Mouse (Mus musculus) thymus, postnatal 0 days (tissue): ENCODE results near the gene Rab3gap2. TPM values are rescaled to one million over a fixed set of nuclear protein-coding genes. Genes with fewer than 3 reads are reported as not detected.

ENCODE experiments used
- DNase-seq: peaks from one replicate; pipeline ENCODE4 v3.0.0-alpha.2; 2015; ENCODE audit warnings: low spot score
- polyA plus RNA-seq: library from polyadenylated mRNA; unstranded; fragments of >200 nt; fragmentation: Nextera tagmentation; extraction: Ambion mirVana; gene quantifications from 2 replicates; pipeline ENCODE4 v1.2.1, GENCODE M21; 2015

Gene Rab3gap2
- polyA plus RNA-seq, 1 experiment from 2014 or later: 16.8 TPM

GRCm38 (mm10) chr1:185217966-185218365, 14.0 kb downstream of the Rab3gap2 start:
- no peak for DNase-seq

- no peak for DNase-seq
Measured at GRCm38 (mm10) chr1:185226889-185227288, 23.0 kb downstream of the Rab3gap2 start.

- DNase-seq: no peak
Measured at GRCm38 (mm10) chr1:185227766-185228165, 23.8 kb downstream of the Rab3gap2 start.

- DNase-seq: no peak
Measured at GRCm38 (mm10) chr1:185229406-185230201, 25.7 kb downstream of the Rab3gap2 start.

GRCm38 (mm10) chr1:185235837-185236236, 31.9 kb downstream of the Rab3gap2 start:
- no peak for DNase-seq

- no peak for DNase-seq
Measured at GRCm38 (mm10) chr1:185236530-185236929, 32.6 kb downstream of the Rab3gap2 start.

- DNase-seq: no peak
Measured at GRCm38 (mm10) chr1:185243013-185243412, 39.1 kb downstream of the Rab3gap2 start.

- no peak for DNase-seq
Measured at GRCm38 (mm10) chr1:185245456-185245855, 41.5 kb downstream of the Rab3gap2 start.

- DNase-seq: no peak
Measured at GRCm38 (mm10) chr1:185247429-185248085, 43.6 kb downstream of the Rab3gap2 start.

- no peak for DNase-seq
Measured at GRCm38 (mm10) chr1:185248728-185249127, 44.8 kb downstream of the Rab3gap2 start.

GRCm38 (mm10) chr1:185252351-185252750, 48.4 kb downstream of the Rab3gap2 start:
- DNase-seq: no peak

GRCm38 (mm10) chr1:185253140-185253892, 49.4 kb downstream of the Rab3gap2 start:
- DNase-seq: no peak

- DNase-seq: no peak
Measured at GRCm38 (mm10) chr1:185255336-185255735, 51.4 kb downstream of the Rab3gap2 start.

- no peak for DNase-seq
Measured at GRCm38 (mm10) chr1:185256753-185257152, 52.8 kb downstream of the Rab3gap2 start.

- peak; percentile 11 for DNase-seq
Measured at GRCm38 (mm10) chr1:185262565-185262964, 58.6 kb downstream of the Rab3gap2 start.

- DNase-seq: no peak
Measured at GRCm38 (mm10) chr1:185268675-185269074, 64.8 kb downstream of the Rab3gap2 start.

- DNase-seq: no peak
Measured at GRCm38 (mm10) chr1:185270403-185271097, 66.6 kb downstream of the Rab3gap2 start.

- DNase-seq: no peak
Measured at GRCm38 (mm10) chr1:185271373-185271772, 67.5 kb downstream of the Rab3gap2 start.

- no peak for DNase-seq
Measured at GRCm38 (mm10) chr1:185274819-185275545, 71.1 kb downstream of the Rab3gap2 start.

- DNase-seq: no peak
Measured at GRCm38 (mm10) chr1:185275976-185276375, 72.1 kb downstream of the Rab3gap2 start.

- no peak for DNase-seq
Measured at GRCm38 (mm10) chr1:185277022-185277421, 73.1 kb downstream of the Rab3gap2 start.
